11 mouse cellular contexts compared by ENCODE assay signal in the genomic region with DNA sequence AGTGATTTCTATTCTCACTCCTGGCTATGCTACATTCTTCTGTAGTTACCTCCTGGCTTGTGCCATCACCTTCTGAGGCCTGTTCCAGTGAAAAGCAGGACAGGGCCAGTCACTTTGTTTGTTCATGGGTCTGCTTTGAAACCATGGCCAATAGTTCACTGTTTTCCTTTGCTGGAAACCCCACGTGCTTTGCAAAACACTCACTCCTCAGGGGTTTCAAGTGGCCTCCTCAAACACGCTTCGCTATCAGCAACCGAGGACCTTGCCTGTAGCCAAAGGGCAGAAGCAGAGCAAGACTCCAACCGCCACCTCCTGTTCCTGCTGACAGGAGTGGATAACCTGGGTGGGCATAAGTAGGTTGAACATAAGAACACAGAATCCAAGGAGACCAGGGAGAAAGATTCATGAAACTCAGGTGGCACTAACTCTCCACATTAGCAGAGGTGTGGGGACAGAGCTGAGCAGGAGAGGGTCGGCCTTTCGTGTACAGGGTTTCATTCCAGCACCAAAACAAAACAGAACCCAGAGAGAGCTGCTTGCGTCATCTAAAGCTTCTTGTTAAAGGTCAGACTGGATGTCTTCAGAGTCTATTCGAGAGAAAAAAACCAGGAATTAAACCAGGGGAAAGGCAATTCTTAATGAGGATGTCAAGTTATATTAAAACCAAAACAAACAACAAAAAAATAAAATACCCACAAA. TPM values are rescaled to one million over a fixed set of nuclear protein-coding genes. Genes with fewer than 3 reads are reported as not detected.
DNase-seq lines count a peak whose midpoint lies in the region; ATAC-seq and TF ChIP-seq lines count a peak whose summit lies in the region.
"Had no signal": no experiment of that assay in that cellular context is flagged by ENCODE, and none has a peak within 500 bp of the region (broad histone marks: within the 10 kb centered on the region; RNA-seq: fewer than 3 reads in every experiment).

No protein-coding gene starts in this region.

- H3K27ac ChIP-seq in cerebellum, adult 2 months (ENCODE audit: insufficient read depth, low read length), result peak overlapping the region; percentile 25; the same call in 1 of the 2 replicates
- H3K27ac ChIP-seq in midbrain, embryonic 13.5 days, result no peak overlapping the region
- H3K27ac ChIP-seq in midbrain, embryonic 14.5 days (replicated peaks; ENCODE audit: low read depth, low read length), result no peak overlapping the region
- H3K27ac ChIP-seq in liver, embryonic 16.5 days (ENCODE audit: low read length), result peak overlapping the region; percentile 51

- peaks cover 27% of the 10 kb centered on the region for H3K4me1 ChIP-seq in cerebellum, adult 2 months (ENCODE audit: control insufficient read depth, insufficient read depth, low read length)
- H3K4me1 ChIP-seq in midbrain, embryonic 13.5 days (replicated peaks), result peaks cover 12% of the 10 kb centered on the region
- 0 out of 2 replicates have a peak, but pooled peaks cover under 1% of the 10 kb centered on the region for H3K4me1 ChIP-seq in midbrain, embryonic 14.5 days (ENCODE audit: control insufficient read depth, insufficient read depth, low read length)
- peaks cover 12% of the 10 kb centered on the region for H3K4me1 ChIP-seq in liver, embryonic 16.5 days (ENCODE audit: control insufficient read depth, low read depth, low read length)

- no peak overlapping the region for H3K4me3 ChIP-seq in cerebellum, adult 2 months (replicated peaks; ENCODE audit: insufficient read depth, low read depth, low read length)
- no peak overlapping the region for H3K4me3 ChIP-seq in midbrain, embryonic 13.5 days (replicated peaks)
- H3K4me3 ChIP-seq in midbrain, embryonic 14.5 days (replicated peaks; ENCODE audit: low read depth, low read length), result no peak overlapping the region
- no peak overlapping the region for H3K4me3 ChIP-seq in liver, embryonic 16.5 days (ENCODE audit: low read depth, low read length)

- no peaks in the 10 kb centered on the region for H3K36me3 ChIP-seq in midbrain, embryonic 13.5 days
- H3K36me3 ChIP-seq in midbrain, embryonic 14.5 days (ENCODE audit: control insufficient read depth, insufficient read depth, low read length), result no peaks in the 10 kb centered on the region
- no peaks in the 10 kb centered on the region for H3K36me3 ChIP-seq in liver, embryonic 16.5 days (ENCODE audit: control insufficient read depth, insufficient read depth)

- no peak for TF ChIP-seq POLR2A in cerebellum, adult 2 months (IDR thresholded peaks at IDR 0.05; ENCODE audit: borderline replicate concordance, insufficient read depth, low read length)

- TF ChIP-seq CTCF in cerebellum, adult 2 months (IDR thresholded peaks at IDR 0.05; ENCODE audit: borderline replicate concordance, insufficient read depth, low read depth, low read length), result no peak

- H3K9ac ChIP-seq in midbrain, embryonic 13.5 days (replicated peaks), result 0 out of 2 replicates have a peak overlapping the region, but pooled peaks have one; percentile 21
- H3K9ac ChIP-seq in midbrain, embryonic 14.5 days (replicated peaks; ENCODE audit: low read length), result no peak overlapping the region
- H3K9ac ChIP-seq in liver, embryonic 16.5 days (ENCODE audit: low read depth, low read length), result no peak overlapping the region

- ATAC-seq in midbrain, embryonic 13.5 days, result no peak
- no peak for ATAC-seq in midbrain, embryonic 14.5 days (ENCODE audit: low FRiP score, low TSS enrichment)
- no peak for ATAC-seq in liver, embryonic 16.5 days (ENCODE audit: low read depth)
- ATAC-seq: forebrain, embryonic 14.5 days; hindbrain, embryonic 16.5 days; midbrain, embryonic 16.5 days had no signal

- no peaks in the 10 kb centered on the region for H3K27me3 ChIP-seq in cerebellum, adult 2 months (ENCODE audit: control insufficient read depth, insufficient read depth, low read length)
- H3K27me3 ChIP-seq in midbrain, embryonic 13.5 days, result no peaks in the 10 kb centered on the region
- H3K27me3 ChIP-seq in midbrain, embryonic 14.5 days (ENCODE audit: control insufficient read depth, insufficient read depth, low read length), result no peaks in the 10 kb centered on the region
- H3K27me3 ChIP-seq in liver, embryonic 16.5 days (ENCODE audit: control insufficient read depth, insufficient read depth, low read depth, low read length), result no peaks in the 10 kb centered on the region

- no peak overlapping the region for H3K4me2 ChIP-seq in midbrain, embryonic 13.5 days (replicated peaks)
- no peak overlapping the region for H3K4me2 ChIP-seq in midbrain, embryonic 14.5 days (ENCODE audit: low read length)
- no peak overlapping the region for H3K4me2 ChIP-seq in liver, embryonic 16.5 days (ENCODE audit: low read depth, low read length)

- no peaks in the 10 kb centered on the region for H3K9me3 ChIP-seq in midbrain, embryonic 13.5 days
- no peaks in the 10 kb centered on the region for H3K9me3 ChIP-seq in midbrain, embryonic 14.5 days (ENCODE audit: control insufficient read depth, low read length)
- H3K9me3 ChIP-seq in liver, embryonic 16.5 days (replicated peaks; ENCODE audit: control insufficient read depth, low read length), result no peaks in the 10 kb centered on the region

- no peak for DNase-seq in cerebellum, adult 2 months
- DNase-seq in cerebellum, postnatal 14 days, result no peak
- no peak for DNase-seq in midbrain, embryonic 14.5 days
- DNase-seq in yolk sac, embryonic 10.5 days (ENCODE audit: low spot score), result peak; percentile 77
- no peak for DNase-seq in layer of hippocampus, adult 9-10 months (ENCODE audit: low spot score)
- no peak for DNase-seq in urinary bladder, adult 2 months (ENCODE audit: low spot score)

- WGBS in cerebellum, adult 2 months, result 57% methylated on average over 9 of the region's 9 CpGs
- 79% methylated on average over 9 of the region's 9 CpGs for WGBS in midbrain, embryonic 13.5 days
- WGBS in midbrain, embryonic 14.5 days, result 83% methylated on average over 9 of the region's 9 CpGs
- WGBS in liver, embryonic 16.5 days (ENCODE audit: insufficient replicate concordance), result 68% methylated on average over 9 of the region's 9 CpGs

RNA-seq across cellular contexts. Expression of gene Frmd8, which starts 47.5 kb away (rescaled TPM):
- polyA plus RNA-seq in cerebellum, adult 2 months (2012; rRNA removed), result 23.4 and 28.3 TPM in 2 replicates
- polyA plus RNA-seq in midbrain, embryonic 13.5 days (2015; fragmentation: Nextera tagmentation; extraction: Ambion mirVana), result 16.8 and 19.0 TPM in 2 replicates
- 8.3 and 12.2 TPM in 2 replicates for polyA plus RNA-seq in midbrain, embryonic 14.5 days (2014; fragmentation: Nextera tagmentation; extraction: Ambion mirVana)
- polyA plus RNA-seq in liver, embryonic 16.5 days (2015; fragmentation: Nextera tagmentation; extraction: Ambion mirVana), result 13.9 and 14.0 TPM in 2 replicates
- polyA plus RNA-seq in urinary bladder, adult 2 months (2012; rRNA removed), result 20.7 and 21.6 TPM in 2 replicates

RNA-seq across cellular contexts. Expression of gene Slc25a45, which starts 50.0 kb away (rescaled TPM):
- polyA plus RNA-seq in cerebellum, adult 2 months (2012; rRNA removed), result 4.3 and 5.0 TPM in 2 replicates
- polyA plus RNA-seq in midbrain, embryonic 13.5 days (2015; fragmentation: Nextera tagmentation; extraction: Ambion mirVana), result 1.4 and 2.0 TPM in 2 replicates
- polyA plus RNA-seq in midbrain, embryonic 14.5 days (2014; fragmentation: Nextera tagmentation; extraction: Ambion mirVana), result 0.73 and 1.2 TPM in 2 replicates
- polyA plus RNA-seq in liver, embryonic 16.5 days (2015; fragmentation: Nextera tagmentation; extraction: Ambion mirVana), result 6.3 and 6.9 TPM in 2 replicates
- polyA plus RNA-seq in urinary bladder, adult 2 months (2012; rRNA removed), result 19.2 and 25.1 TPM in 2 replicates

RNA-seq across cellular contexts. Expression of gene Scyl1, which starts 56.4 kb away (rescaled TPM):
- polyA plus RNA-seq in cerebellum, adult 2 months (2012; rRNA removed), result 158 and 170 TPM in 2 replicates
- polyA plus RNA-seq in midbrain, embryonic 13.5 days (2015; fragmentation: Nextera tagmentation; extraction: Ambion mirVana), result 64.9 and 70.0 TPM in 2 replicates
- 73.5 and 78.2 TPM in 2 replicates for polyA plus RNA-seq in midbrain, embryonic 14.5 days (2014; fragmentation: Nextera tagmentation; extraction: Ambion mirVana)
- polyA plus RNA-seq in liver, embryonic 16.5 days (2015; fragmentation: Nextera tagmentation; extraction: Ambion mirVana), result 19.3 and 21.5 TPM in 2 replicates
- polyA plus RNA-seq in urinary bladder, adult 2 months (2012; rRNA removed), result 104 and 123 TPM in 2 replicates

Comparison
In these comparisons a context has a peak if more than half of its experiments do, and no peak if none do; other contexts are left out.
1. H3K27ac ChIP-seq: peak in cerebellum, adult 2 months (single experiment) and liver, embryonic 16.5 days (single experiment); none in midbrain, embryonic 13.5 days (single experiment) and midbrain, embryonic 14.5 days (single experiment).